Mouse (Mus musculus) C2C12 (cell line): Measurements from ENCODE around the gene Dusp28. TPM values are rescaled to one million over a fixed set of nuclear protein-coding genes. Genes with fewer than 3 reads are reported as not detected.

ENCODE experiments used
- H3K27me3 ChIP-seq: one replicate; pipeline ENCODE4 v1.6.1; 2011; ENCODE audit not compliant: control insufficient read depth, insufficient read depth, insufficient read length
- H3K36me3 ChIP-seq: one replicate; pipeline ENCODE4 v1.6.1; 2011; ENCODE audit not compliant: control insufficient read depth, insufficient read depth
- H3K4me3 ChIP-seq: one replicate; pipeline ENCODE4 v1.5.1; 2011; ENCODE audit warnings: mild to moderate bottlenecking, control low read depth; ENCODE audit not compliant: poor library complexity, insufficient read depth, severe bottlenecking
- H3K79me2 ChIP-seq: one replicate; pipeline ENCODE4 v1.6.1; 2011; ENCODE audit not compliant: control insufficient read depth, insufficient read depth
- H3K79me3 ChIP-seq: one replicate; pipeline ENCODE4 v1.6.1; 2011; ENCODE audit warnings: low read depth, control low read depth
- H3ac ChIP-seq: one replicate; pipeline ENCODE3; 2011; ENCODE audit warnings: low read depth; ENCODE audit not compliant: control insufficient read depth, insufficient read length
- CEBPB ChIP-seq: IDR thresholded peaks from one replicate; pipeline ENCODE4 v1.6.1; 2011; ENCODE audit warnings: low read depth, mild to moderate bottlenecking, control low read depth, moderate library complexity
- CTCF ChIP-seq: IDR thresholded peaks from one replicate; pipeline ENCODE4 v1.5.1; 2011; ENCODE audit not compliant: control insufficient read depth, insufficient read depth, insufficient read length
- FOSL1 ChIP-seq: IDR thresholded peaks from one replicate; pipeline ENCODE4 v1.8.0; 2011; ENCODE audit warnings: mild to moderate bottlenecking, low read length; ENCODE audit not compliant: poor library complexity, insufficient read depth, severe bottlenecking
- MAX ChIP-seq: IDR thresholded peaks from one replicate; pipeline ENCODE4 v1.6.1; 2011; ENCODE audit warnings: mild to moderate bottlenecking, control low read depth
- MYOD1 ChIP-seq: IDR thresholded peaks from one replicate; pipeline ENCODE4 v1.6.1; 2011; ENCODE audit warnings: low read depth; ENCODE audit not compliant: control insufficient read depth, insufficient read length
- MYOG ChIP-seq: IDR thresholded peaks from one replicate; pipeline ENCODE4 v1.6.1; 2011; ENCODE audit not compliant: control insufficient read depth, insufficient read length; ENCODE audit errors: extremely low read depth
- USF1 ChIP-seq: IDR thresholded peaks from one replicate; pipeline ENCODE4 v1.6.1; 2011; ENCODE audit warnings: low read depth, mild to moderate bottlenecking, control low read depth, moderate library complexity
- polyA plus RNA-seq: library from polyadenylated mRNA; unstranded; fragments of >200 nt; fragmentation: generic; extraction: Trizol; gene quantifications from one replicate; pipeline ENCODE4 v1.2.1, GENCODE M21; 2012; ENCODE audit warnings: missing spikeins

Dusp28 gene
- polyA plus RNA-seq, 1 experiment = 9.3 TPM

GRCm38 (mm10) chr1:92909068-92909467 lies 2.3 kb downstream of the Dusp28 start:
- Histone ChIP-seq H3K36me3 (no peaks in the 10 kb centered on the region), H3K27me3 (no peaks in the 10 kb centered on the region), H3K4me3 (no peak overlapping the region), H3K79me2 (peaks cover 21% of the 10 kb centered on the region), H3K79me3 (peaks cover 4% of the 10 kb centered on the region), H3ac (no peak overlapping the region)
- no peak for TF ChIP-seq USF1
- TF ChIP-seq MYOG = no peak
- TF ChIP-seq CTCF = no peak

- peaks cover 21% of the 10 kb centered on the region for H3K79me2 ChIP-seq
- H3K4me3 ChIP-seq = peak within 1 kb of the TSS; percentile 52
- peak; percentile 68 for TF ChIP-seq MAX
- no peak for TF ChIP-seq USF1
- peak; percentile 97 for TF ChIP-seq CTCF
- TF ChIP-seq MYOD1 = no peak
- TF ChIP-seq CEBPB = no peak
- TF ChIP-seq FOSL1 = no peak
- TF ChIP-seq MYOG = no peak
- H3ac ChIP-seq = peak within 1 kb of the TSS; percentile 85
- peaks cover 2% of the 10 kb centered on the region for H3K36me3 ChIP-seq
- peaks cover 4% of the 10 kb centered on the region for H3K79me3 ChIP-seq
- no peaks in the 10 kb centered on the region for H3K27me3 ChIP-seq
Measured at GRCm38 (mm10) chr1:92910239-92910885, 3.6 kb downstream of the Dusp28 start, which contains the start of gene Rnpepl1. TSS of gene Rnpepl1 (plus strand) at chr1:92910783.

GRCm38 (mm10) chr1:92910925-92911720 lies 4.3 kb downstream of the Dusp28 start:
- H3K36me3 ChIP-seq = peaks cover 6% of the 10 kb centered on the region
- H3K79me2 ChIP-seq = peaks cover 21% of the 10 kb centered on the region
- H3K27me3 ChIP-seq = no peaks in the 10 kb centered on the region
- peak overlapping the region; percentile 52 for H3K4me3 ChIP-seq
- peaks cover 4% of the 10 kb centered on the region for H3K79me3 ChIP-seq
- TF ChIP-seq USF1 (no peak), MYOG (no peak), CEBPB (no peak), MAX (no peak), CTCF (no peak), FOSL1 (no peak), MYOD1 (no peak)
- peak overlapping the region; percentile 63 for H3ac ChIP-seq

- peak overlapping the region; percentile 52 for H3K4me3 ChIP-seq
- peak overlapping the region; percentile 63 for H3ac ChIP-seq
- TF ChIP-seq MAX = no peak
- TF ChIP-seq CTCF = no peak
- no peak for TF ChIP-seq MYOG
- TF ChIP-seq FOSL1 = no peak
- no peak for TF ChIP-seq CEBPB
- no peak for TF ChIP-seq USF1
- no peak for TF ChIP-seq MYOD1
Measured at GRCm38 (mm10) chr1:92911721-92912138, 4.9 kb downstream of the Dusp28 start.

DNA sequence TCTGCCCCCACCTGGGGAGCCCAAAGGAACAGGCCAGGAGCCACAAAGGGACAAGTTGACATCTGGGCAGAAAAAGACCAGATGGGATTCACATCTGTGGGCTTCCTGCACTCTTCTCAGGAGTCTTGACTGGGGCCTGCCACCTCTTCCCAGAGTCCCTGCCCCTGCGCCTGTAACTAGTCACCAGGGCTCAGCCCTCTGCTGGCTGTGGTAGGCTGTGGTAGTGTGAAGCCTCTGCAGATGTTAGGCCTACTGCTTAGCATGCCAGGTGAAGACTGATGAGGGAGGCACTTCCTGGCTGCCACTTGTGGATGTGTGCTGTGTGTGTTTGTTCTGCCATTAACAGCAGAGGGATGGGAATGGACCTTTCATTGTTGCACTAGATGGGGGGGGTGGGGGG lies 5.5 kb downstream of the Dusp28 start:
- Histone ChIP-seq H3K4me3 (no peak overlapping the region), H3K36me3 (peaks cover 6% of the 10 kb centered on the region), H3K79me2 (peaks cover 21% of the 10 kb centered on the region), H3ac (no peak overlapping the region), H3K79me3 (peaks cover 4% of the 10 kb centered on the region), H3K27me3 (no peaks in the 10 kb centered on the region)
- no peak for TF ChIP-seq MYOG
- no peak for TF ChIP-seq CEBPB
- TF ChIP-seq FOSL1 = no peak
- no peak for TF ChIP-seq MAX
- no peak for TF ChIP-seq USF1
- TF ChIP-seq CTCF = no peak
- no peak for TF ChIP-seq MYOD1

More at GRCm38 (mm10) chr1:92911721-92912138, 4.9 kb downstream of the Dusp28 start:
- peaks cover 4% of the 10 kb centered on the region for H3K79me3 ChIP-seq
- H3K36me3 ChIP-seq = peaks cover 6% of the 10 kb centered on the region
- no peaks in the 10 kb centered on the region for H3K27me3 ChIP-seq
- peaks cover 21% of the 10 kb centered on the region for H3K79me2 ChIP-seq

DNA sequence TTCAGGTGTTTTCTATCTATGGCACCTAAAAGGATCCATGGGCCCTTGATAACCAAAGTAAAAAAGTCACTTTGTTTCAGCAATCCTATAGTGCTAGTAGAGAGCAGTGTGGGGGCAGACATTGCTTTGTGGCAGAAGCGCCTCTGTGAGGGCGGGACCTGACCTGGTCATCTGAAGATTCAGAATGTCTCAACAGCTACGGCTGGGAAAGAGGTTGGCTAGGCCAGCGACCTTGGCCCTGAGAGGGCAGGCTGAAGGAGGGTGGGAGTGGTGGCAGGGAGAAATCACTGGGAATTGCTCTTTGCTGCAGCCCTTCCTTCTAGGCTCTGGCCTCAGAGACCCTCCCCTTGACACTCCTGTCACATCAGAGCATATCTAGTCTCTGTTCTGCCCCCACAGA lies 7.5 kb downstream of the Dusp28 start:
- Histone ChIP-seq H3K79me3 (peaks cover 4% of the 10 kb centered on the region), H3K36me3 (peaks cover 6% of the 10 kb centered on the region), H3ac (no peak overlapping the region), H3K79me2 (peaks cover 21% of the 10 kb centered on the region), H3K4me3 (no peak overlapping the region), H3K27me3 (no peaks in the 10 kb centered on the region)
- TF ChIP-seq MYOG (no peak), FOSL1 (no peak), MYOD1 (no peak), CTCF (no peak)
